Mouse (Mus musculus) limb, embryonic 14.5 days (tissue): Measurements from ENCODE around the gene Lrrk1. TPM values are rescaled to one million over a fixed set of nuclear protein-coding genes. Genes with fewer than 3 reads are reported as not detected.

ENCODE experiments used
- ATAC-seq: fragments of 200-750 bp; cut with Nextera tagmentation; 2 replicates; pipeline ENCODE4 v1.8.0; 2017; ENCODE audit warnings: low read depth, moderate number of reproducible peaks, moderate TSS enrichment; ENCODE audit not compliant: low FRiP score
- DNase-seq: peaks from one replicate; pipeline ENCODE4 v3.0.0-alpha.2; 2015; ENCODE audit warnings: low spot score
- H3K27ac ChIP-seq: fragments of 300-500 bp; sonication (generic); replicated peaks from 2 replicates; pipeline ENCODE4 v1.5.1; 2014; ENCODE audit warnings: low read depth, mild to moderate bottlenecking, low read length, moderate library complexity, mixed read lengths
- H3K27me3 ChIP-seq: fragments of 300-500 bp; sonication (generic); 2 replicates; pipeline ENCODE4 v1.6.1; 2014; ENCODE audit warnings: low read length, mixed read lengths; ENCODE audit not compliant: control insufficient read depth, insufficient read depth
- H3K36me3 ChIP-seq: fragments of 300-500 bp; sonication (generic); 2 replicates; pipeline ENCODE4 v1.6.1; 2014; ENCODE audit warnings: mild to moderate bottlenecking, low read length, moderate library complexity, mixed read lengths; ENCODE audit not compliant: control insufficient read depth, insufficient read depth
- H3K4me1 ChIP-seq: fragments of 300-500 bp; sonication (generic); 2 replicates; pipeline ENCODE4 v1.6.1; 2014; ENCODE audit warnings: antibody characterized with exemption, low read length, mixed read lengths; ENCODE audit not compliant: control insufficient read depth, insufficient read depth
- H3K4me2 ChIP-seq: fragments of 300-500 bp; sonication (generic); replicated peaks from 2 replicates; pipeline ENCODE4 v1.6.1; 2014; ENCODE audit warnings: low read depth, mild to moderate bottlenecking, low read length, moderate library complexity; ENCODE audit not compliant: severe bottlenecking
- H3K4me3 ChIP-seq: fragments of 300-500 bp; sonication (generic); replicated peaks from 2 replicates; pipeline ENCODE4 v1.5.1; 2014; ENCODE audit warnings: low read length
- H3K9ac ChIP-seq: fragments of 300-500 bp; sonication (generic); 2 replicates; pipeline ENCODE4 v1.6.1; 2014; ENCODE audit warnings: mild to moderate bottlenecking, low read depth, low read length, moderate library complexity; ENCODE audit not compliant: severe bottlenecking
- H3K9me3 ChIP-seq: fragments of 300-500 bp; sonication (generic); 2 replicates; pipeline ENCODE4 v1.6.1; 2016; ENCODE audit warnings: low read length; ENCODE audit not compliant: control insufficient read depth
- POLR2A ChIP-seq: fragments of 200-500 bp; IDR thresholded peaks from 2 replicates; pipeline ENCODE4 v1.8.0; 2012; ENCODE audit warnings: inconsistent platforms, mild to moderate bottlenecking, moderate library complexity, borderline replicate concordance; ENCODE audit not compliant: insufficient read depth, insufficient read length; ENCODE audit errors: extremely low read depth
- WGBS: fragments of 180-500 bp; shearing (Covaris S2); extraction: QIAGEN DNeasy Blood & Tissue Kit; methylation state at CpG from one replicate; pipeline ENCODE4 v1.1.7; 2014; 5-methylcytosine and 5-hydroxymethylcytosine counted together
- polyA plus RNA-seq, 2 experiments: library from polyadenylated mRNA; depleted of rRNA in 1 of 2; stranded (reverse) in 1 of 2; unstranded in 1 of 2; fragments of >200 nt; fragmentation: Nextera tagmentation in 1 of 2; extraction: Ambion mirVana in 1 of 2; gene quantifications; 2 replicates each; pipeline versions ENCODE4 v1.2.1 to v1.2.3; 2012 to 2014

The Lrrk1 gene
- polyA plus RNA-seq, 2 experiments, result 13.1 to 16.1 TPM

GRCm38 (mm10) chr7:66320996-66321395 is 67.2 kb downstream of the Lrrk1 start:
- Histone ChIP-seq H3K4me2 (no peak overlapping the region; the same call in 1 of the 2 replicates), H3K9me3 (0 out of 2 replicates have a peak, but pooled peaks cover under 1% of the 10 kb centered on the region), H3K4me1 (peaks cover 31% of the 10 kb centered on the region), H3K9ac (no peak overlapping the region), H3K27ac (0 out of 2 replicates have a peak overlapping the region, but pooled peaks have one; percentile 11), H3K27me3 (no peaks in the 10 kb centered on the region), H3K4me3 (no peak overlapping the region), H3K36me3 (no peaks in the 10 kb centered on the region)
- DNase-seq (peak; percentile 81), ATAC-seq (peak; percentile 62)
- TF ChIP-seq POLR2A, result no peak
- WGBS, result 31% methylated on average over 5 of the region's 5 CpGs

- no peaks in the 10 kb centered on the region for H3K36me3 ChIP-seq
- DNase-seq (peak; percentile 41), ATAC-seq (peak; percentile 27; the same call in 1 of the 2 replicates)
- peak overlapping the region; percentile 52 for H3K27ac ChIP-seq
- H3K4me3 ChIP-seq, result no peak overlapping the region
- no peaks in the 10 kb centered on the region for H3K27me3 ChIP-seq
- no peak overlapping the region for H3K9ac ChIP-seq
- H3K4me1 ChIP-seq, result peaks cover 27% of the 10 kb centered on the region
- H3K4me2 ChIP-seq, result no peak overlapping the region
- TF ChIP-seq POLR2A, result no peak
- H3K9me3 ChIP-seq, result 0 out of 2 replicates have a peak, but pooled peaks cover 4% of the 10 kb centered on the region
- WGBS, result 29% methylated on average over 6 of the region's 6 CpGs
Observed at GRCm38 (mm10) chr7:66318147-66318546, 70.0 kb downstream of the Lrrk1 start.

GRCm38 (mm10) chr7:66310670-66311656 is 77.2 kb downstream of the Lrrk1 start:
- no peaks in the 10 kb centered on the region for H3K4me1 ChIP-seq
- no peaks in the 10 kb centered on the region for H3K27me3 ChIP-seq
- 64% methylated on average over 26 of the region's 26 CpGs for WGBS
- no peak for DNase-seq
- H3K9me3 ChIP-seq, result 0 out of 2 replicates have a peak, but pooled peaks cover 3% of the 10 kb centered on the region
- no peak for TF ChIP-seq POLR2A
- H3K9ac ChIP-seq, result no peak overlapping the region
- H3K4me3 ChIP-seq, result no peak overlapping the region
- no peak overlapping the region for H3K4me2 ChIP-seq
- ATAC-seq, result no peak
- no peak overlapping the region for H3K27ac ChIP-seq
- H3K36me3 ChIP-seq, result no peaks in the 10 kb centered on the region

DNA sequence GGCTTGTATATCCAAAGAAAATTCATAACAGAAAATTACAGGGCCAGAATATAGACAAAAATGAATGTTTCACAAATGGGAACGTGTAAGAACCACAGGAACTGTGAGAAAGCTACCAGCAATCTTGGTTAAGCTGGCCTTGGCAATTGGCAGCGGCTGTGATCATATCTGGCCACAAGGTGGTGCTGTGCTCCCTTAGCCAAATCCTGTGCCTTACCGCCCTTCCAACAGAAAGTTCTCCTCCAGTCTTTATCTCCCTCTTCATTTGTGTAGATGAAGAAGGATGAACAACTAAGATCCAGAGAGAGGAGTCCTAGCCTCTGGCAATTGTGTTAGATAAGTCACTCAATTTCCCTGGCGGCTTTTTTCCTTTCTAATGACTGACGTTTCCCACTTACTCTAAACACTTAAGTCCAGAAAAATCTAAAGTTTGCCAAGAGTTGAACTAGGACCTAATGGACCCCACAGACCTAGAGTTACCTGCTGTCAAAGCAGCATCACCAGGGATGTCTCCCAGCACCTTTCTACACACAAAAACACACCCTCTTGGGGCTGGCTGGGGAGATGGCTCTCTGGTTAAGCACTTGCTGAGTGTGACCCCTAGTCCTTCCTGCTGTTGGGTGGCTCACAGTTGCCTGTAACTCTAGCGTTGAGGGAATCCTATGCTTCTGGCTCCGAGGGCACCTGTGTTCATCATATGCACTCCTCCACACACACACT is 78.0 kb downstream of the Lrrk1 start:
- H3K27ac ChIP-seq, result no peak overlapping the region
- 40% methylated on average over 7 of the region's 7 CpGs for WGBS

More for the DNA sequence above, 78.0 kb downstream of the Lrrk1 start:
- DNase-seq, result peak; percentile 90
- no peaks in the 10 kb centered on the region for H3K9me3 ChIP-seq
- no peak overlapping the region for H3K9ac ChIP-seq
- ATAC-seq, result peak; percentile 57; the same call in 1 of the 2 replicates
- no peak overlapping the region for H3K4me3 ChIP-seq
- TF ChIP-seq POLR2A, result no peak
- H3K4me1 ChIP-seq, result no peaks in the 10 kb centered on the region
- H3K4me2 ChIP-seq, result no peak overlapping the region
- H3K27me3 ChIP-seq, result no peaks in the 10 kb centered on the region
- no peaks in the 10 kb centered on the region for H3K36me3 ChIP-seq
